Mouse (Mus musculus): ENCODE measurements at regions not wholly inside any gene's neighbourhood (a gene's known extent, or its start where the extent isn't known, plus 50 kb on each side); places are given as distances from the start of the nearest gene placed in this dataset.

- no peak overlapping the region for H3K27ac ChIP-seq (ENCODE audit: control insufficient read depth, insufficient read depth, low read depth, low read length, poor library complexity)
- TF ChIP-seq CTCF (IDR thresholded peaks at IDR 0.05; ENCODE audit: control insufficient read depth, insufficient read depth, low read length) = no peak
- no peak for TF ChIP-seq POLR2A (IDR thresholded peaks at IDR 0.05; ENCODE audit: borderline replicate concordance, control insufficient read depth, low read depth, low read length)
- WGBS = 62% methylated on average over 2 of the region's 2 CpGs
- no peaks in the 10 kb centered on the region for H3K4me1 ChIP-seq (ENCODE audit: control insufficient read depth, insufficient read depth, low read length)
- no peak overlapping the region for H3K4me3 ChIP-seq (replicated peaks; ENCODE audit: control insufficient read depth, low read depth, low read length)
Observed at GRCm38 (mm10) chr6:101905029-101905342, 527.3 kb upstream of the Pdzrn3 start.

GRCm38 (mm10) chr6:101904234-101905028 is 526.7 kb upstream of the Pdzrn3 start:
- Histone ChIP-seq H3K27ac (ENCODE audit: control insufficient read depth, insufficient read depth, low read depth, low read length, poor library complexity) (no peak overlapping the region), H3K4me3 (replicated peaks; ENCODE audit: control insufficient read depth, low read depth, low read length) (no peak overlapping the region), H3K4me1 (ENCODE audit: control insufficient read depth, insufficient read depth, low read length) (no peaks in the 10 kb centered on the region)
- WGBS = 37% methylated on average over 2 of the region's 2 CpGs
- TF ChIP-seq POLR2A (IDR thresholded peaks at IDR 0.05; ENCODE audit: borderline replicate concordance, control insufficient read depth, low read depth, low read length) (no peak), CTCF (IDR thresholded peaks at IDR 0.05; ENCODE audit: control insufficient read depth, insufficient read depth, low read length) (no peak)

GRCm38 (mm10) chr6:101902276-101902675 is 524.6 kb upstream of the Pdzrn3 start:
- no peak overlapping the region for H3K27ac ChIP-seq (ENCODE audit: control insufficient read depth, insufficient read depth, low read depth, low read length, poor library complexity)
- 63% methylated on average over 2 of the region's 2 CpGs for WGBS
- TF ChIP-seq CTCF (IDR thresholded peaks at IDR 0.05; ENCODE audit: control insufficient read depth, insufficient read depth, low read length) = no peak
- H3K4me3 ChIP-seq (replicated peaks; ENCODE audit: control insufficient read depth, low read depth, low read length) = no peak overlapping the region
- no peaks in the 10 kb centered on the region for H3K4me1 ChIP-seq (ENCODE audit: control insufficient read depth, insufficient read depth, low read length)

GRCm38 (mm10) chr6:101898544-101898943 is 520.8 kb upstream of the Pdzrn3 start:
- 78% methylated on average over 4 of the region's 4 CpGs for WGBS
- no peak for TF ChIP-seq CTCF (IDR thresholded peaks at IDR 0.05; ENCODE audit: control insufficient read depth, insufficient read depth, low read length)
- TF ChIP-seq POLR2A (IDR thresholded peaks at IDR 0.05; ENCODE audit: borderline replicate concordance, control insufficient read depth, low read depth, low read length) = no peak
- Histone ChIP-seq H3K27ac (ENCODE audit: control insufficient read depth, insufficient read depth, low read depth, low read length, poor library complexity) (no peak overlapping the region), H3K4me1 (ENCODE audit: control insufficient read depth, insufficient read depth, low read length) (no peaks in the 10 kb centered on the region), H3K4me3 (replicated peaks; ENCODE audit: control insufficient read depth, low read depth, low read length) (no peak overlapping the region)

GRCm38 (mm10) chr6:101890655-101891054 is 513.0 kb upstream of the Pdzrn3 start:
- H3K4me1 ChIP-seq (ENCODE audit: control insufficient read depth, insufficient read depth, low read length) = no peaks in the 10 kb centered on the region
- TF ChIP-seq POLR2A (IDR thresholded peaks at IDR 0.05; ENCODE audit: borderline replicate concordance, control insufficient read depth, low read depth, low read length) (no peak), CTCF (IDR thresholded peaks at IDR 0.05; ENCODE audit: control insufficient read depth, insufficient read depth, low read length) (no peak)
- H3K4me3 ChIP-seq (replicated peaks; ENCODE audit: control insufficient read depth, low read depth, low read length) = no peak overlapping the region
- H3K27ac ChIP-seq (ENCODE audit: control insufficient read depth, insufficient read depth, low read depth, low read length, poor library complexity) = no peak overlapping the region

GRCm38 (mm10) chr6:101882938-101883337 is 505.2 kb upstream of the Pdzrn3 start:
- Histone ChIP-seq H3K4me3 (replicated peaks; ENCODE audit: control insufficient read depth, low read depth, low read length) (no peak overlapping the region), H3K4me1 (ENCODE audit: control insufficient read depth, insufficient read depth, low read length) (no peaks in the 10 kb centered on the region), H3K27ac (ENCODE audit: control insufficient read depth, insufficient read depth, low read depth, low read length, poor library complexity) (no peak overlapping the region)
- WGBS = 68% methylated on average over 4 of the region's 4 CpGs
- TF ChIP-seq POLR2A (IDR thresholded peaks at IDR 0.05; ENCODE audit: borderline replicate concordance, control insufficient read depth, low read depth, low read length) = no peak
- no peak for TF ChIP-seq CTCF (IDR thresholded peaks at IDR 0.05; ENCODE audit: control insufficient read depth, insufficient read depth, low read length)

- Histone ChIP-seq H3K4me1 (ENCODE audit: control insufficient read depth, insufficient read depth, low read length) (no peaks in the 10 kb centered on the region), H3K27ac (ENCODE audit: control insufficient read depth, insufficient read depth, low read depth, low read length, poor library complexity) (no peak overlapping the region), H3K4me3 (replicated peaks; ENCODE audit: control insufficient read depth, low read depth, low read length) (no peak overlapping the region)
- 61% methylated on average over 1 of the region's 1 CpGs for WGBS
- TF ChIP-seq CTCF (IDR thresholded peaks at IDR 0.05; ENCODE audit: control insufficient read depth, insufficient read depth, low read length) (no peak), POLR2A (IDR thresholded peaks at IDR 0.05; ENCODE audit: borderline replicate concordance, control insufficient read depth, low read depth, low read length) (no peak)
Observed at GRCm38 (mm10) chr6:101874894-101875293, 497.2 kb upstream of the Pdzrn3 start.

- WGBS = 58% methylated on average over 5 of the region's 5 CpGs
- Histone ChIP-seq H3K27ac (ENCODE audit: control insufficient read depth, insufficient read depth, low read depth, low read length, poor library complexity) (no peak overlapping the region), H3K4me3 (replicated peaks; ENCODE audit: control insufficient read depth, low read depth, low read length) (no peak overlapping the region), H3K4me1 (ENCODE audit: control insufficient read depth, insufficient read depth, low read length) (no peaks in the 10 kb centered on the region)
- no peak for TF ChIP-seq CTCF (IDR thresholded peaks at IDR 0.05; ENCODE audit: control insufficient read depth, insufficient read depth, low read length)
- no peak for TF ChIP-seq POLR2A (IDR thresholded peaks at IDR 0.05; ENCODE audit: borderline replicate concordance, control insufficient read depth, low read depth, low read length)
Observed at GRCm38 (mm10) chr6:101858895-101859294, 481.2 kb upstream of the Pdzrn3 start.

- no peaks in the 10 kb centered on the region for H3K4me1 ChIP-seq (ENCODE audit: control insufficient read depth, insufficient read depth, low read length)
- H3K27ac ChIP-seq (ENCODE audit: control insufficient read depth, insufficient read depth, low read depth, low read length, poor library complexity) = no peak overlapping the region
- H3K4me3 ChIP-seq (replicated peaks; ENCODE audit: control insufficient read depth, low read depth, low read length) = no peak overlapping the region
- no peak for TF ChIP-seq POLR2A (IDR thresholded peaks at IDR 0.05; ENCODE audit: borderline replicate concordance, control insufficient read depth, low read depth, low read length)
- TF ChIP-seq CTCF (IDR thresholded peaks at IDR 0.05; ENCODE audit: control insufficient read depth, insufficient read depth, low read length) = no peak
- 79% methylated on average over 4 of the region's 4 CpGs for WGBS
Observed at GRCm38 (mm10) chr6:101840695-101841094, 463.0 kb upstream of the Pdzrn3 start.
